ENCODE assay signal across 24 mouse cellular contexts in genomic region chr6:31081988-31082387, GRCm38 (mm10).
A peak's percentile ranks its signal among the peaks of the same experiment; 100 is the strongest.
DNase-seq lines count a peak whose midpoint lies in the region; ATAC-seq lines count a peak whose summit lies in the region.
"Had no signal": no experiment of that assay in that cellular context is flagged by ENCODE, and none has a peak within 500 bp of the region (broad histone marks: within the 10 kb centered on the region; RNA-seq: fewer than 3 reads in every experiment).

No protein-coding gene starts in this region.

- no peaks in the 10 kb centered on the region for H3K36me3 ChIP-seq in hindbrain, embryonic 10.5 days
- H3K36me3 ChIP-seq in hindbrain, embryonic 11.5 days (ENCODE audit: control insufficient read depth, insufficient read depth, low read length): no peaks in the 10 kb centered on the region
- H3K36me3 ChIP-seq in macrophage (ENCODE audit: inconsistent target): peaks cover 39% of the 10 kb centered on the region; the same call in 1 of the 2 replicates
- H3K36me3 ChIP-seq in neural tube, embryonic 15.5 days: no peaks in the 10 kb centered on the region
- H3K36me3 ChIP-seq: limb, embryonic 13.5 days; stomach, embryonic 15.5 days had no signal

- H3K4me2 ChIP-seq in hindbrain, embryonic 11.5 days (replicated peaks; ENCODE audit: low read depth, low read length): no peak overlapping the region
- no peak overlapping the region for H3K4me2 ChIP-seq in neural tube, embryonic 15.5 days
- H3K4me2 ChIP-seq: heart, embryonic 11.5 days; hindbrain, embryonic 14.5 days; limb, embryonic 13.5 days; liver, embryonic 12.5 days; stomach, embryonic 15.5 days had no signal

- peaks cover 19% of the 10 kb centered on the region for H3K4me1 ChIP-seq in hindbrain, embryonic 10.5 days (replicated peaks)
- no peaks in the 10 kb centered on the region for H3K4me1 ChIP-seq in hindbrain, embryonic 11.5 days (replicated peaks; ENCODE audit: control insufficient read depth, insufficient read depth, low read length)
- H3K4me1 ChIP-seq in neural tube, embryonic 15.5 days: 0 out of 2 replicates have a peak, but pooled peaks cover 5% of the 10 kb centered on the region

- no peak for DNase-seq in hindbrain, embryonic 10.5 days (ENCODE audit: low spot score)
- no peak for DNase-seq in hindbrain, embryonic 11.5 days (ENCODE audit: low spot score)
- DNase-seq in 416B (ENCODE audit: low read depth) (peak; percentile 63), NIH3T3 (ENCODE audit: low read depth) (peak; percentile 87)
- no peak for DNase-seq in adrenal gland, postnatal 25 days
- DNase-seq: adrenal gland, postnatal 14 days; cerebellum, adult 18-20 months; cerebellum, postnatal 14 days; forebrain, postnatal 0 days; kidney, adult 2 months; kidney, postnatal 14 days; layer of hippocampus, postnatal 36 days; lung, adult 18-20 months; lung, postnatal 14 days; right cerebral cortex, adult 18-20 months; thymus, postnatal 36 days had no signal

- 71% methylated on average over 7 of the region's 7 CpGs for WGBS in hindbrain, embryonic 10.5 days
- WGBS in hindbrain, embryonic 11.5 days: 74% methylated on average over 7 of the region's 7 CpGs
- 80% methylated on average over 5 of the region's 7 CpGs for WGBS in macrophage (ENCODE audit: missing documents)
- WGBS in neural tube, embryonic 15.5 days: 77% methylated on average over 7 of the region's 7 CpGs

- no peak for ATAC-seq in hindbrain, embryonic 11.5 days (ENCODE audit: low FRiP score)
- ATAC-seq in neural tube, embryonic 15.5 days (ENCODE audit: low FRiP score): no peak
- ATAC-seq: forebrain, postnatal 0 days; liver, embryonic 12.5 days; midbrain, embryonic 16.5 days had no signal

- H3K4me3 ChIP-seq in hindbrain, embryonic 10.5 days: no peak overlapping the region
- H3K4me3 ChIP-seq in hindbrain, embryonic 11.5 days (ENCODE audit: low read depth, low read length): no peak overlapping the region
- H3K4me3 ChIP-seq in macrophage (ENCODE audit: inconsistent target): no peak overlapping the region
- no peak overlapping the region for H3K4me3 ChIP-seq in neural tube, embryonic 15.5 days (replicated peaks)
- H3K4me3 ChIP-seq: limb, embryonic 13.5 days; liver, embryonic 12.5 days; stomach, embryonic 15.5 days had no signal

- no peak overlapping the region for H3K9ac ChIP-seq in hindbrain, embryonic 11.5 days (ENCODE audit: low read depth, low read length)
- H3K9ac ChIP-seq in neural tube, embryonic 15.5 days (replicated peaks): no peak overlapping the region
- H3K9ac ChIP-seq: forebrain, postnatal 0 days; hindbrain, embryonic 14.5 days; limb, embryonic 13.5 days; liver, embryonic 12.5 days; stomach, embryonic 15.5 days had no signal

- peak overlapping the region; percentile 3; the same call in 1 of the 2 replicates for H3K27ac ChIP-seq in hindbrain, embryonic 10.5 days
- H3K27ac ChIP-seq in hindbrain, embryonic 11.5 days (ENCODE audit: low read depth, low read length): no peak overlapping the region
- H3K27ac ChIP-seq in macrophage: peak overlapping the region; percentile 90
- no peak overlapping the region for H3K27ac ChIP-seq in neural tube, embryonic 15.5 days (replicated peaks)
- H3K27ac ChIP-seq: hindbrain, embryonic 14.5 days; limb, embryonic 13.5 days; liver, embryonic 12.5 days; stomach, embryonic 15.5 days had no signal

- no peaks in the 10 kb centered on the region for H3K27me3 ChIP-seq in hindbrain, embryonic 10.5 days (ENCODE audit: insufficient read depth, poor library complexity, severe bottlenecking)
- H3K27me3 ChIP-seq in hindbrain, embryonic 11.5 days (ENCODE audit: control insufficient read depth, insufficient read depth, low read length): no peaks in the 10 kb centered on the region
- no peaks in the 10 kb centered on the region for H3K27me3 ChIP-seq in neural tube, embryonic 15.5 days (replicated peaks)
- H3K27me3 ChIP-seq: liver, embryonic 12.5 days; stomach, embryonic 15.5 days had no signal

- no peaks in the 10 kb centered on the region for H3K9me3 ChIP-seq in hindbrain, embryonic 10.5 days
- H3K9me3 ChIP-seq in hindbrain, embryonic 11.5 days (ENCODE audit: control insufficient read depth, low read length): no peaks in the 10 kb centered on the region
- H3K9me3 ChIP-seq in neural tube, embryonic 15.5 days (replicated peaks): no peaks in the 10 kb centered on the region
- H3K9me3 ChIP-seq: limb, embryonic 13.5 days; liver, embryonic 12.5 days; stomach, embryonic 15.5 days had no signal

- peaks cover 74% of the 10 kb centered on the region for H3K79me2 ChIP-seq in macrophage (ENCODE audit: inconsistent target)

Comparison
In these comparisons a context has a peak if more than half of its experiments do, and no peak if none do; other contexts are left out.
1. H3K27ac ChIP-seq: peak in hindbrain, embryonic 10.5 days (single experiment) and macrophage (single experiment); none in hindbrain, embryonic 11.5 days (single experiment) and neural tube, embryonic 15.5 days (single experiment).
2. DNase-seq: peak in 416B (single experiment) and NIH3T3 (single experiment); none in hindbrain, embryonic 10.5 days (single experiment), hindbrain, embryonic 11.5 days (single experiment) and adrenal gland, postnatal 25 days (single experiment).